Mouse (Mus musculus) layer of hippocampus, adult 11-12 months (tissue): ENCODE measurements around the gene Irak1bp1.

Experiments
- DNase-seq: peaks from one replicate; pipeline ENCODE4 v3.0.0; 2022; ENCODE audit warnings: low spot score

Gene Irak1bp1

DNA sequence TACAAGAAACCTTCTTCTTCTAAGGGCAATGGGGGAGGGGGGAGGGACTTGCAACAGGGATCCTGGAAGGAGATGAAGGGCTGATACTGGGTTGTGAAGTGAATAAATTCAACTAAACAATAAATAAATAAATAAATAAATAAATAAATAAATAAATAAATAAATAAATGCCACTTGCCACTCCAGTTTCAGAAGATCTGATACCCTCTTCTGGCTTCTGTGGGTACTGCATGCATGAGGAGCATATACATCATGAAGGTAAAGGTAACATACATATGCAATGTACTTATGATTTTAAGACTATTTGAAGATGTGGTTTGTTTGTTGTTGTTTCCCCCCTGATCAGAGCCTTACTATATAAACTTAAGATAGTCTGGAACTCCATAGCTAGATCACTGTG, 54.8 kb downstream of the Irak1bp1 start:
- no peak for DNase-seq

DNA sequence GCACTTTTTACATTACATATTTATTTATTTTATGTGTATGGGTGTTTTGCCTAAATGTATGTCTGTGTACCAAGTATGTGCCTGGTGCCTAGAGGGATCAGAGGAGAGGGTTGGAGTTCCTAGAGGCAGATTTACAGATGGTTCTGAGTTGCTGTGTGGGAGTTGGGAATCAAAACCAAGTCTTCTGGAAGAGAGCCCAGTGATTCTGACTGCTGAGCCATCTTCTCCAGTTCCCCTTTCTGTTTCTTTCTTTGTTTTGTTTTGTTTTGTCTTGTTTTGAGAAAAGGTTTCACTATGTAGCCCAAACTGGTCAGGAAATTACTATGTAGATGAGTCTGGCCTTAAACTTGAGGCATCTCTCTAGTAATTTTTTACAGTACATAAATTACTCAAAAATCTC, 59.3 kb downstream of the Irak1bp1 start:
- no peak for DNase-seq
